13 mouse cellular contexts compared by ENCODE assay signal in genomic region chr16:31992039-31992438, GRCm38 (mm10). TPM values are rescaled to one million over a fixed set of nuclear protein-coding genes. Genes with fewer than 3 reads are reported as not detected.
A peak's percentile ranks its signal among the peaks of the same experiment; 100 is the strongest.
DNase-seq lines count a peak whose midpoint lies in the region; TF ChIP-seq lines count a peak whose summit lies in the region.
"Had no signal": no experiment of that assay in that cellular context is flagged by ENCODE, and none has a peak within 500 bp of the region (broad histone marks: within the 10 kb centered on the region; RNA-seq: fewer than 3 reads in every experiment).

No protein-coding gene starts in this region.

- no peaks in the 10 kb centered on the region for H3K4me1 ChIP-seq in CH12.LX (ENCODE audit: control insufficient read depth in 1 of 2, insufficient read depth in 2 of 2)
- H3K4me1 ChIP-seq: forebrain, embryonic 12.5 days; limb, embryonic 10.5 days had no signal

- no peak for DNase-seq in left cerebral cortex, adult 2 months (ENCODE audit: extremely low spot score in 1 of 2, low spot score in 2 of 2)
- DNase-seq in left cerebral cortex, postnatal 4 days: no peak
- DNase-seq in A20 (ENCODE audit: low read depth, low spot score): peak; percentile 35
- peak; percentile 26 for DNase-seq in CH12.LX (ENCODE audit: extremely low read depth)
- peak; percentile 67 for DNase-seq in ZHBTc4 (ENCODE audit: low read depth, low spot score)
- DNase-seq in neural tube, embryonic 10.5 days (ENCODE audit: extremely low spot score, low spot score): no peak
- no peak for DNase-seq in gastrocnemius, postnatal 14 days
- DNase-seq in MN1 (ENCODE audit: low spot score): no peak
- DNase-seq: adrenal gland, postnatal 10 days had no signal

- no peak for TF ChIP-seq EP300 in CH12.LX (IDR thresholded peaks at IDR 0.05; ENCODE audit: low read length)

- H3K4me2 ChIP-seq in CH12.LX (ENCODE audit: insufficient read depth, low read depth, poor library complexity, severe bottlenecking): no peak overlapping the region
- H3K4me2 ChIP-seq: forebrain, embryonic 12.5 days; midbrain, embryonic 11.5 days had no signal

- H3K9ac ChIP-seq in CH12.LX (ENCODE audit: insufficient read depth, low read depth): no peak overlapping the region
- H3K9ac ChIP-seq: forebrain, embryonic 12.5 days had no signal

- in situ Hi-C loops in CH12.LX (cut with MboI; ENCODE audit: low pct_ligation_motif_present, low pct_unique_long_range_greater_than_20kb, low sequenced_read_pairs): no loop called here

- TF ChIP-seq POLR2A in CH12.LX (IDR thresholded peaks at IDR 0.05; ENCODE audit: low read depth, low read length): no peak

- H3K79me2 ChIP-seq in CH12.LX (replicated peaks; ENCODE audit: control insufficient read depth, extremely low read depth, insufficient read depth, poor library complexity, severe bottlenecking): peaks cover 25% of the 10 kb centered on the region

- intact Hi-C loops in left cerebral cortex, adult 2 months (cut with DNase I): no loop called here
- intact Hi-C loops in left cerebral cortex, postnatal 4 days (cut with DNase I): no loop called here
- intact Hi-C loops in gastrocnemius, postnatal 14 days (cut with DNase I; ENCODE audit: low total_unique reads): no loop called here

- H3K36me3 ChIP-seq in CH12.LX (replicated peaks in 1 of 2; ENCODE audit: control insufficient read depth in 1 of 2, insufficient read depth in 1 of 2, low read length in 1 of 2): peaks cover 27 to 74% of the 10 kb centered on the region in 2 experiments

- no peak overlapping the region for H3K4me3 ChIP-seq in left cerebral cortex, adult 2 months
- H3K4me3 ChIP-seq in CH12.LX (replicated peaks in 1 of 3; ENCODE audit: low read depth in 2 of 3, low read length in 2 of 3, poor library complexity in 1 of 3): no peak overlapping the region
- H3K4me3 ChIP-seq: forebrain, embryonic 12.5 days; limb, embryonic 10.5 days had no signal

- TF ChIP-seq RAD21 in CH12.LX (IDR thresholded peaks at IDR 0.05; ENCODE audit: low read depth, low read length): peak; percentile 24

- H3K27me3 ChIP-seq in CH12.LX (replicated peaks): no peaks in the 10 kb centered on the region
- H3K27me3 ChIP-seq: forebrain, embryonic 12.5 days had no signal

- no peaks in the 10 kb centered on the region for H3K9me3 ChIP-seq in CH12.LX (replicated peaks; ENCODE audit: low read length)
- H3K9me3 ChIP-seq: forebrain, embryonic 12.5 days; limb, embryonic 10.5 days had no signal

- TF ChIP-seq CTCF in left cerebral cortex, adult 2 months (IDR thresholded peaks at IDR 0.05): peak; percentile 19
- TF ChIP-seq CTCF in CH12.LX (conservative IDR thresholded peaks at IDR 0.05 in 1 of 2, IDR thresholded peaks at IDR 0.05 in 1 of 2; ENCODE audit: low read depth in 2 of 2, low read length in 2 of 2): peak in 1 of 2 experiments; percentile 49; a peak in 2 of 4 replicates

- dilution Hi-C loops in CH12.LX (cut with MboI; ENCODE audit: extremely low pct_ligation_motif_present, extremely low pct_unique_long_range_greater_than_20kb, low sequenced_read_pairs): no loop called here

- H3K27ac ChIP-seq in left cerebral cortex, adult 2 months: no peak overlapping the region
- no peak overlapping the region for H3K27ac ChIP-seq in CH12.LX (ENCODE audit: insufficient read depth, low read depth)
- H3K27ac ChIP-seq: forebrain, embryonic 12.5 days; limb, embryonic 10.5 days had no signal

TF ChIP-seq in CH12.LX, 34 proteins besides CTCF, POLR2A, EP300 and RAD21:
- TF ChIP-seq ZMIZ1 (IDR thresholded peaks at IDR 0.05; ENCODE audit: low read depth, low read length): no peak
- TF ChIP-seq UBTF (IDR thresholded peaks at IDR 0.05; ENCODE audit: low read depth, low read length): no peak
- TF ChIP-seq TBP (conservative IDR thresholded peaks at IDR 0.05; ENCODE audit: low read depth, low read length): no peak
- no peak for TF ChIP-seq ZNF384 (IDR thresholded peaks at IDR 0.05; ENCODE audit: low read depth, low read length)
- TF ChIP-seq JUN (IDR thresholded peaks at IDR 0.05; ENCODE audit: insufficient read depth, low read depth, low read length): no peak
- TF ChIP-seq POLR2AphosphoS2 (IDR thresholded peaks at IDR 0.05; ENCODE audit: low read depth, low read length): no peak
- TF ChIP-seq KAT2A (IDR thresholded peaks at IDR 0.05; ENCODE audit: insufficient replicate concordance, low read length): no peak
- TF ChIP-seq GABPA (IDR thresholded peaks at IDR 0.05; ENCODE audit: insufficient replicate concordance, low read depth, low read length): no peak
- TF ChIP-seq RCOR1 (conservative IDR thresholded peaks at IDR 0.05; ENCODE audit: low read depth, low read length): no peak
- TF ChIP-seq TCF12 (IDR thresholded peaks at IDR 0.05; ENCODE audit: low read depth, low read length): no peak
- no peak for TF ChIP-seq ELF1 (IDR thresholded peaks at IDR 0.05; ENCODE audit: low read depth, low read length)
- no peak for TF ChIP-seq HCFC1 (IDR thresholded peaks at IDR 0.05; ENCODE audit: low read depth, low read length)
- no peak for TF ChIP-seq MAZ (IDR thresholded peaks at IDR 0.05; ENCODE audit: low read depth, low read length)
- TF ChIP-seq PAX5 (IDR thresholded peaks at IDR 0.05; ENCODE audit: low read length): no peak
- TF ChIP-seq IRF4 (IDR thresholded peaks at IDR 0.05; ENCODE audit: low read depth, low read length): no peak

RNA-seq across cellular contexts. Expression of gene Senp5, which starts 11.0 kb away (rescaled TPM):
- 10 to 100 TPM; 46.8 to 48.3 TPM for total RNA-seq in left cerebral cortex, adult 2 months (2021)
- 10 to 100 TPM; 41.8 to 43.2 TPM for total RNA-seq in left cerebral cortex, postnatal 4 days (2021)
- total RNA-seq in CH12.LX (2012; rRNA removed) (19.3 and 22.1 TPM in 2 replicates), CH12.LX (2014; rRNA removed) (31.2 and 32.5 TPM in 2 replicates)
- polyA plus RNA-seq in CH12.LX (2012; ENCODE audit: insufficient read length, low read depth): 27.2 and 28.8 TPM in 2 replicates
- 10 to 100 TPM; 11.0 to 11.3 TPM for total RNA-seq in gastrocnemius, postnatal 14 days (2021)

RNA-seq across cellular contexts. Expression of gene Ncbp2, which starts 43.7 kb away (rescaled TPM):
- total RNA-seq in left cerebral cortex, adult 2 months (2021): 10 to 100 TPM; 47.3 to 47.4 TPM
- total RNA-seq in left cerebral cortex, postnatal 4 days (2021): 10 to 100 TPM; 51.6 to 54.4 TPM
- total RNA-seq in CH12.LX (2012; rRNA removed): 85.9 and 102 TPM in 2 replicates
- 34.9 and 39.1 TPM in 2 replicates for total RNA-seq in CH12.LX (2014; rRNA removed)
- polyA plus RNA-seq in CH12.LX (2012; ENCODE audit: insufficient read length, low read depth): 178 and 250 TPM in 2 replicates
- total RNA-seq in gastrocnemius, postnatal 14 days (2021): 10 to 100 TPM; 16.3 to 20.6 TPM

RNA-seq across cellular contexts. Expression of gene 0610012G03Rik, which starts 43.7 kb away (rescaled TPM):
- 10 to 100 TPM; 40.4 to 45.1 TPM for total RNA-seq in left cerebral cortex, adult 2 months (2021)
- 10 to 100 TPM; 51.0 to 51.6 TPM for total RNA-seq in left cerebral cortex, postnatal 4 days (2021)
- total RNA-seq in CH12.LX (2012; rRNA removed): 48.0 and 50.1 TPM in 2 replicates
- total RNA-seq in CH12.LX (2014; rRNA removed): 33.0 and 38.0 TPM in 2 replicates
- 23.3 and 29.4 TPM in 2 replicates for polyA plus RNA-seq in CH12.LX (2012; ENCODE audit: insufficient read length, low read depth)
- total RNA-seq in gastrocnemius, postnatal 14 days (2021): 10 to 100 TPM; 43.1 to 43.3 TPM

RNA-seq across cellular contexts. Expression of gene Pigz, which starts 58.4 kb away (rescaled TPM):
- total RNA-seq in left cerebral cortex, adult 2 months (2021): 10 to 100 TPM; 20.7 to 20.9 TPM
- 10 to 100 TPM in 1 of 2 experiments, 1 to 10 TPM in 1; 8.9 to 10.4 TPM for total RNA-seq in left cerebral cortex, postnatal 4 days (2021)
- 1.1 and 1.4 TPM in 2 replicates for total RNA-seq in CH12.LX (2012; rRNA removed)
- total RNA-seq in CH12.LX (2014; rRNA removed): 2.8 and 2.9 TPM in 2 replicates
- polyA plus RNA-seq in CH12.LX (2012; ENCODE audit: insufficient read length, low read depth): 6.4 and 7.1 TPM in 2 replicates
- total RNA-seq in gastrocnemius, postnatal 14 days (2021): 1 to 10 TPM; 1.8 to 4.7 TPM
- total RNA-seq: common myeloid progenitor, adult 5-6 weeks had no signal

Comparison
In these comparisons a context has a peak if more than half of its experiments do, and no peak if none do; other contexts are left out.
1. DNase-seq: peak in A20 (single experiment), CH12.LX (single experiment) and ZHBTc4 (single experiment); none in left cerebral cortex, adult 2 months (0 of 2), left cerebral cortex, postnatal 4 days (single experiment), neural tube, embryonic 10.5 days (single experiment), gastrocnemius, postnatal 14 days (single experiment) and MN1 (single experiment).